Comparison of ENCODE assay signal across 7 mouse cellular contexts in genomic region chr11:101253613-101254389, GRCm38 (mm10). TPM values are rescaled to one million over a fixed set of nuclear protein-coding genes. Genes with fewer than 3 reads are reported as not detected.
DNase-seq lines count a peak whose midpoint lies in the region; ATAC-seq lines count a peak whose summit lies in the region.

Vps25 (plus strand) TSS chr11:101253707.

- ATAC-seq in granulocyte monocyte progenitor cell, adult 5-6 weeks (replicated peaks; ENCODE audit: poor library complexity, severe bottlenecking), result peak; percentile 96
- ATAC-seq in midbrain, embryonic 12.5 days (ENCODE audit: low FRiP score, low read depth), result peak; percentile 56

- peak within 1 kb of the TSS; percentile 80 for H3K9ac ChIP-seq in midbrain, embryonic 12.5 days (replicated peaks)

- WGBS in embryonic facial prominence, embryonic 10.5 days, result under 1% methylated on average over 40 of the region's 40 CpGs
- under 1% methylated on average over 40 of the region's 40 CpGs for WGBS in limb, embryonic 10.5 days
- 1% methylated on average over 37 of the region's 40 CpGs for WGBS in midbrain, embryonic 12.5 days

- peaks cover 24% of the 10 kb centered on the region for H3K4me1 ChIP-seq in embryonic facial prominence, embryonic 10.5 days
- peaks cover 28% of the 10 kb centered on the region for H3K4me1 ChIP-seq in limb, embryonic 10.5 days
- peaks cover 12% of the 10 kb centered on the region for H3K4me1 ChIP-seq in midbrain, embryonic 12.5 days

- H3K9me3 ChIP-seq in embryonic facial prominence, embryonic 10.5 days, result no peaks in the 10 kb centered on the region
- no peaks in the 10 kb centered on the region for H3K9me3 ChIP-seq in limb, embryonic 10.5 days (replicated peaks)
- no peaks in the 10 kb centered on the region for H3K9me3 ChIP-seq in midbrain, embryonic 12.5 days

- peak; percentile 92 for DNase-seq in adrenal gland, postnatal 10 days
- peak; percentile 88 for DNase-seq in embryonic facial prominence, embryonic 10.5 days (ENCODE audit: low spot score)
- peak; percentile 77 for DNase-seq in kidney, adult 11 months
- DNase-seq in limb, embryonic 10.5 days (ENCODE audit: low spot score), result peak; percentile 91
- peak; percentile 63 for DNase-seq in skeletal muscle tissue, adult 2 months (ENCODE audit: low read depth, low spot score)

- H3K27ac ChIP-seq in embryonic facial prominence, embryonic 10.5 days (replicated peaks), result peak within 1 kb of the TSS; percentile 95
- peak within 1 kb of the TSS; percentile 94 for H3K27ac ChIP-seq in limb, embryonic 10.5 days
- peak within 1 kb of the TSS; percentile 76 for H3K27ac ChIP-seq in midbrain, embryonic 12.5 days (replicated peaks)

- peak within 1 kb of the TSS; percentile 77 for H3K4me2 ChIP-seq in midbrain, embryonic 12.5 days (replicated peaks)

- H3K4me3 ChIP-seq in embryonic facial prominence, embryonic 10.5 days, result peak within 1 kb of the TSS; percentile 95
- peak within 1 kb of the TSS; percentile 95 for H3K4me3 ChIP-seq in limb, embryonic 10.5 days
- peak within 1 kb of the TSS; percentile 58 for H3K4me3 ChIP-seq in midbrain, embryonic 12.5 days

- H3K36me3 ChIP-seq in embryonic facial prominence, embryonic 10.5 days (replicated peaks), result peaks cover 30% of the 10 kb centered on the region
- peaks cover 28% of the 10 kb centered on the region for H3K36me3 ChIP-seq in limb, embryonic 10.5 days
- peaks cover 8% of the 10 kb centered on the region; the same call in 1 of the 2 replicates for H3K36me3 ChIP-seq in midbrain, embryonic 12.5 days

- 0 out of 2 replicates have a peak, but pooled peaks cover 3% of the 10 kb centered on the region for H3K27me3 ChIP-seq in embryonic facial prominence, embryonic 10.5 days (replicated peaks; ENCODE audit: low read depth, poor library complexity, severe bottlenecking)
- no peaks in the 10 kb centered on the region for H3K27me3 ChIP-seq in limb, embryonic 10.5 days (ENCODE audit: low read depth, poor library complexity, severe bottlenecking)
- H3K27me3 ChIP-seq in midbrain, embryonic 12.5 days, result no peaks in the 10 kb centered on the region; the same call in 1 of the 2 replicates

RNA-seq across cellular contexts. Expression of gene Vps25, which starts in this region (rescaled TPM):
- total RNA-seq in adrenal gland, postnatal 10 days (2021), result 100 to 1,000 TPM; 109 to 112 TPM
- polyA plus RNA-seq in embryonic facial prominence, embryonic 10.5 days (2016; fragmentation: Nextera tagmentation; extraction: Ambion mirVana), result 124 TPM in 2 replicates
- total RNA-seq in granulocyte monocyte progenitor cell, adult 5-6 weeks (2014; fragmentation: Nextera tagmentation), result 176 and 203 TPM in 2 replicates
- total RNA-seq in granulocyte monocyte progenitor cell, adult 5-6 weeks (2017), result 76.7 and 80.4 TPM in 2 replicates
- polyA plus RNA-seq in limb, embryonic 10.5 days (2016; fragmentation: Nextera tagmentation; extraction: Ambion mirVana), result 118 and 127 TPM in 2 replicates
- 101 and 102 TPM in 2 replicates for polyA plus RNA-seq in midbrain, embryonic 12.5 days (2016; fragmentation: Nextera tagmentation; extraction: Ambion mirVana)

Comparison
In these comparisons a context has a peak if more than half of its experiments do, and no peak if none do; other contexts are left out.
1. Peak in every context shown above with its lines: DNase-seq, ATAC-seq, H3K4me3 ChIP-seq and H3K27ac ChIP-seq.